Mouse (Mus musculus): ENCODE measurements at regions not wholly inside any gene's neighbourhood (a gene's known extent, or its start where the extent isn't known, plus 50 kb on each side); places are given as distances from the start of the nearest gene placed in this dataset.

DNA sequence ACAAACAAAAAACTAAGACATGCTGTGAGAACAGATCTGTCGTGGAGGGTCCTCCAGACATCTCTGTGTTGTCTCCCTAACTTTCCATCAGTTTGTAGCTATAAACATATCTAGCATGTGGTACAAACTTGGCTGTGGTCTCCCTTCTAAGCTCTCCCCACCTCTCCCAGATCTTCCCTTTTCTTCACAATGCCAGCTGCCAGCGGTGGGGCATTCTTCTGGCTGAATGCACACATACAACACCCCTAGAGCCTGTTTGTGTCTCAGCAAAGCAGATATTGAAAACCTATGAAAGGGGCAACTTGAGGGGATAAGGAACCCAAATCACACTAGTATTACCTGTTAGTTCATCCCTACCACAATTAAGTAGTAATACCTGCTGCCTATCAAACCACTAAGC, 124.1 kb downstream of the Sem1 start:
- Histone ChIP-seq H3K36me3 (replicated peaks) (no peaks in the 10 kb centered on the region), H3K9me3 (no peaks in the 10 kb centered on the region), H3K4me3 (no peak overlapping the region), H3K27me3 (ENCODE audit: poor library complexity, severe bottlenecking) (peaks cover 16% of the 10 kb centered on the region), H3K4me1 (peaks cover 44% of the 10 kb centered on the region), H3K27ac (no peak overlapping the region)
- DNase-seq (ENCODE audit: extremely low spot score, low spot score): no peak
- WGBS: 42% methylated on average over 2 of the region's 2 CpGs

DNA sequence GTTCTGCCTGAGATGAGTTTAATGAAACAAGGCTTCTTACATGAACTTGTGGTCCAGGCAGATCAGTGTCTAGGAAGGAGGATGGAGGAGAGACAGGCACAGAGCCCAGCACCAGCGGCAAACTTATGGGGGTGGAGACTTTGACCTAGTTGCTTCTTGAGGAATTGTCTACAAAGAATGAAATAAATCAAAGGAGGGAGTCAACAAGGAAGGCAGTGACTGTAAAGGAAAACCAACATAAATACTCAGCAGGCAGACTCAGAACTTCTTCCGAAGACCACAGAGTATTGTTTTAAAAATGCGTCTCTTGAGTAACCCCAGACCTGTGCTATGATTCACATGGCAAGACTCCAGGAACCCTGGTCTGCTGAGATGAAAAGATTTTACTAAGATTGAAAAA, 143.6 kb downstream of the Sem1 start:
- 86% methylated on average over 3 of the region's 3 CpGs for WGBS
- Histone ChIP-seq H3K4me1 (no peaks in the 10 kb centered on the region), H3K27me3 (ENCODE audit: poor library complexity, severe bottlenecking) (no peaks in the 10 kb centered on the region), H3K36me3 (replicated peaks) (no peaks in the 10 kb centered on the region), H3K9me3 (peaks cover 9% of the 10 kb centered on the region; the same call in 1 of the 2 replicates), H3K27ac (no peak overlapping the region), H3K4me3 (no peak overlapping the region)
- no peak for DNase-seq (ENCODE audit: extremely low spot score, low spot score)

DNA sequence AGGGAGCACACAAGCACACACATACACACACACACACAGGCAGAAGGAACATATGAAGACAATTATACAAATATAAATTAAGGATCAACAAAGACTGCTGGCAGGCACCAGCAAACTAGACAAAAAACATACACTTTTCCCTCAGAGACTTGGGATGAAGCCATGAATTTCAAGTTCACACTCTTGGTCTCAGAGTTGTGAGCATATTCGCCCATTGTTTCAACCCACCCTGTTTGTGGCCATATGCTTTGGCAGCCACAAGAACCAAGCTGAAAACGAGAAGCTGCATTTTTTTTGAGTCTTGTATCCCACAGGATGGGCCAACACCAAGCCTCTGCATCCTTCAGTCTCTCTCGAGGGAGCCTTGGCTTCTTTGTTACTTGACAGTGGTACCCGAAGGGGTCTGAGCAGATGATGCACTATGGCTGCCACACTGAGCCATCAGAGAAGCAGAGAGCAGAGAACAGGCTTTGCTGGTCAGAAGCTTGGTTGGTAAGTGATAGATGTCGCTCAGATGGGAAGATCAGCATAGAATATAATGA, 144.1 kb downstream of the Sem1 start:
- Histone ChIP-seq H3K27me3 (ENCODE audit: poor library complexity, severe bottlenecking) (no peaks in the 10 kb centered on the region), H3K36me3 (replicated peaks) (no peaks in the 10 kb centered on the region), H3K27ac (no peak overlapping the region), H3K4me3 (no peak overlapping the region), H3K9me3 (peaks cover 7% of the 10 kb centered on the region; the same call in 1 of the 2 replicates), H3K4me1 (no peaks in the 10 kb centered on the region)
- no peak for DNase-seq (ENCODE audit: extremely low spot score, low spot score)
- 81% methylated on average over 5 of the region's 5 CpGs for WGBS

DNA sequence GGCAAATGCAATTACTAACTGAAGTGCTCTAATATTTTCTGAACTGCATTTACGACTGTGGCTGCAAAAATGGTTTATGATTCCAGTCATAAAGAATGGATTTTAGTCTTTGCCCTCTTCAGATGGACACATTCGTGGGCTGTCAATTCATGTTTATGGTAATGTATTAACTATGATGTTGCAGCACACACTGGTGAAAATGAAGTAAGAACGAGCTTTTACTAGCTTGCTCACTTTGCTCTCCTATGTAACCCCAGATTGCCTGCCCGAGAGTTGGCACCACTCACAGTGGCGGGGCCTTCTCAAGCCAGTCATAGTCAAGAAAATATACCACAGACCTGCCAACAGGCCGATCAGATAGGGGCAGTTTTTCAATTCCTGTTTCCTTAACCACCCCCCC, 145.3 kb downstream of the Sem1 start:
- WGBS: 88% methylated on average over 6 of the region's 6 CpGs
- H3K4me1 ChIP-seq: no peaks in the 10 kb centered on the region
- DNase-seq (ENCODE audit: extremely low spot score, low spot score): no peak
- no peak overlapping the region for H3K27ac ChIP-seq
- no peaks in the 10 kb centered on the region for H3K9me3 ChIP-seq
- no peak overlapping the region for H3K4me3 ChIP-seq
- H3K27me3 ChIP-seq (ENCODE audit: poor library complexity, severe bottlenecking): no peaks in the 10 kb centered on the region
- H3K36me3 ChIP-seq (replicated peaks): no peaks in the 10 kb centered on the region

DNA sequence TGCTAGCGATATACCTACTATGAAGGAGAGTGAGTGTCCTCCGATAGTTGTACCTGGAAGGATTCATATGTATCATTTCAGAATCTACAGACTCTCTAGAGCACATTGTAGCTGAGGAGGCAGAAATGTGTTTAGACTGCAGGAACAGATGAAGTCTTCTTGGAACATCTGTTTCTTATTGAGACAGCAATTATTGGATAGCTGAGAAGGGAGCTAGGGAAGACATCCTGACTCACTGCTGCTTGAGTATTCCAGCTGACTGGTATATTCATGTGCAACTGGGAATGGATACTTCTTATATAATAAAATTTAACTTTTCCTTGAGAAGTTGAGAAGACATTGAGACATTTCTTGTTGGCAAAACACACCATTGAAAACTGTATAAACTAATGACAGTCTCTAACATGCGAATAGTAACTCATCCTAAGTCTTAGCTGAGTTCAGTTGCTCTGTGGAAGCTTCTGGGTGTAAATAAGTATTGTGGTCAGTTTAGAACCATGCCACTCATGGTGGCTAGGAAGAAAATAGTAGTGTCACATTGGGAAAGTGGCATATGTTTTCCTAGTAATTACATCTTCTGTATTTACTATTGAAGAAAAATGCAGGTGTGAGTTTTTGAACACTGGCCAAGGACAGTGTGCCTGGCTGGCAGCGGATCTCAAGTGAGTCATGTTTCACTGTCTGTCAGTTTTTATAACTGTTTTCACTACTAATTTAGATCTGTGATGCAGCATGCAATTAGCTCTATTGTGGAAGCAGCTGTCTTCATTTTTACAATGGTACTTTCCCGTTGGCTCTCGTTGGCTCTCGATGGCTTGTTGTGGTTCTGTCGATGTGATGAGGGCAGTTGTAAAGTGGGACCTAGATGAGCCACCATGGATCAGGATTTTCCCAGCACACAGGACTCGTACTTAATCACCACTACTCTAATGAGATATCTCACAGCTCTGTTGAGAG, 163.5 kb downstream of the Sem1 start:
- Histone ChIP-seq H3K36me3 (replicated peaks) (no peaks in the 10 kb centered on the region), H3K4me3 (no peak overlapping the region), H3K27ac (no peak overlapping the region), H3K27me3 (ENCODE audit: poor library complexity, severe bottlenecking) (no peaks in the 10 kb centered on the region), H3K4me1 (no peaks in the 10 kb centered on the region), H3K9me3 (no peaks in the 10 kb centered on the region)
- 87% methylated on average over 9 of the region's 9 CpGs for WGBS
- DNase-seq (ENCODE audit: extremely low spot score, low spot score): no peak

DNA sequence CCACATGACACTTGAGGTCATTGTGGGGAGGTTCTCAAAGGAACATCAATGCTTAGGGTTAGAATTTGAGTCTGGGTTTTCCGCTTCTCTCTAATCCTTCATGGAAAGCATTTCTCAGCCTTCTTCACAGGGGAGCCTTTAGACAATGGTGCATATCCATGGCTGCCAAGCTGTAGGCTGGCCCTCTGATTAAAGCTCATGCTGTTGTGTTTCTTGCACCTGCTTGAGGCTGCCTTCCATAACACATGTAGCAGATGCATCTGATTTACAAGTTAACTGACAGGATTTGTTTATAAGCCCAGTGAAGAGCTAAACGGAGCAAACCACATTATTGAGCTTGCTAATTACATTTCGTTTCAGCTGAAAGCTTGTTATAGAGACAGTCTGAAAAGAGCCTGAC, 180.5 kb downstream of the Sem1 start:
- no peak for DNase-seq (ENCODE audit: extremely low spot score, low spot score)
- Histone ChIP-seq H3K9me3 (no peaks in the 10 kb centered on the region), H3K4me3 (no peak overlapping the region), H3K4me1 (peaks cover 5% of the 10 kb centered on the region; the same call in 1 of the 2 replicates), H3K36me3 (replicated peaks) (no peaks in the 10 kb centered on the region), H3K27me3 (ENCODE audit: poor library complexity, severe bottlenecking) (no peaks in the 10 kb centered on the region), H3K27ac (no peak overlapping the region)
- 42% methylated on average over 3 of the region's 3 CpGs for WGBS

DNA sequence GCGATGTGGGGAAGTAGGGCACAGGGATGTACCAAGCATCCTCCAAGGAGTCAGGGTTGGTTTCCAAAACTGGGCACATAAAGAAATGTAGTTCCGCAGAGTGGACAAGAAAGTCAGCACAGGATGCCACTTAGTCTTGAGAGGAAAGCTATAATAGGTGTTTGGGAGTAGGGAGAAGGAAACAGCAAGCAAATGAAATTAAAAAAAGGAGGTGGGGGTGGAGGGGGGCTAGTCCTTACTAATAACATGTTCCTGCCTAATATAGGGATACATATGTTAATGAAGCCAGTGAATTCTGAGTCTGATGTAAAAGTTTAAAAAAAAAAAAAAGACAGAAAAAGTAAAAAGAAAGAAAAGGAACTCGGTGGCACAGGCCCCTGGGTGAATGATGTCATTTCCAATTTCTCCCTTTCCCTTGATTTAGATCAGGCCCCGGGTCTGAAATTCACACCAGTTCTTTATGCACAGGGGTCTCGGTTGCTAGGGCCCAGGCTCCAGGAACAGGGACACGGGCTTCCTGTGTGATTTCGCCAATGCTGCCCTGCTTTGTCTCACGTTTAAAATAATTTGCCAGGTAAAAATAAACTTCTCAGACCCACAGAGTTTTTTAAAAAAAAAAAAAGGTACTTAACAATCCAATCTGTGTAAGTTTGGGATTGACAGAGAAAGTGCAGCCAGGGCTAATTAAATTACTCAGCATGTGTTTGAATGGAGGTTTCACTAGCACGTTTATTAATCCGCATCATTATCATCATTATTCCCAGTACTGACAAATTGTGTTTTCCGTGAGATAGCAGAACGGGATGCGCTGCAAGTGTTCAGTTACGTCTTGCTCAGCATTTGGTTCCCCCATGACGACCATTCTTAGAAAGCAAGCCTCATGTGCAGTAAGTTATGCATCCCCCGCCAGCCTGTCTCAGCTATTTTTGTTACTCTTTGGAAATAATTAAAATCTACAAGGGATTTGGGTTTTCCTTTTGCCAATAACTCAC, 172.8 kb upstream of the Slc25a13 start:
- 60% methylated on average over 16 of the region's 16 CpGs for WGBS
- Histone ChIP-seq H3K4me3 (no peak overlapping the region), H3K36me3 (replicated peaks) (no peaks in the 10 kb centered on the region), H3K4me1 (peaks cover 19% of the 10 kb centered on the region), H3K27ac (peak overlapping the region; percentile 76; the same call in 1 of the 2 replicates), H3K9me3 (no peaks in the 10 kb centered on the region), H3K27me3 (ENCODE audit: poor library complexity, severe bottlenecking) (no peaks in the 10 kb centered on the region; the same call in 1 of the 2 replicates)
- no peak for DNase-seq (ENCODE audit: extremely low spot score, low spot score)

DNA sequence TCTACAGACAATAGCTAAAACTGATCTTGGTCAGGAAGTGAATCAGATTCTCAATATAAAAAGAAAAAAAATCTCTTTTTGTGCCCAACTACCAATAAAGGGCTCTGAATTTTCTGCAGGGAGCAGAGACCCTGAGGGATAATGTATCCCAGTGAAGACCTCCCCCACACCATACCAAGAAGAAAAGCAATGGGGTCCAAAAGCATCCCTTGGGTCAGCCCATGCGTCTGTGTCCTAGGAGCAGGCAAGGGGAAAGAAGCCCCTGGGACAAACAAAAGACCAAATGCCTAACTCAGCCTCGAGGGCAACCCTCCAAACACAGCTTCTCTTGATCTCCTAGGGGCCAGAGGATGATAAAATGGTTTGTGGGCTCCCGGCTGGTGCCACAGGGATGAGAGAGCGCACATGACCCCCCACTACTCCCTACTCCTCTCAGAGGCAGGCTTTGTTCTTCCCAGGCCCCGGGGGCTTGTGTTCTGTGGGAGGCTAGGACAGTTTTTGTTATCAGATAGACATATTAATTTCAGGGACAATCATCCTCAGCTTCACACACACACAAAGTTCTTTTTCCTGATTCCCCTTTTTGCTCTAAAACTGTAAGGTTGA, 172.0 kb upstream of the Slc25a13 start:
- Histone ChIP-seq H3K4me3 (no peak overlapping the region), H3K27ac (peak overlapping the region; percentile 76), H3K27me3 (ENCODE audit: poor library complexity, severe bottlenecking) (no peaks in the 10 kb centered on the region; the same call in 1 of the 2 replicates), H3K9me3 (no peaks in the 10 kb centered on the region), H3K36me3 (replicated peaks) (no peaks in the 10 kb centered on the region), H3K4me1 (peaks cover 19% of the 10 kb centered on the region)
- DNase-seq (ENCODE audit: extremely low spot score, low spot score): no peak
- 11% methylated on average over 5 of the region's 5 CpGs for WGBS

DNA sequence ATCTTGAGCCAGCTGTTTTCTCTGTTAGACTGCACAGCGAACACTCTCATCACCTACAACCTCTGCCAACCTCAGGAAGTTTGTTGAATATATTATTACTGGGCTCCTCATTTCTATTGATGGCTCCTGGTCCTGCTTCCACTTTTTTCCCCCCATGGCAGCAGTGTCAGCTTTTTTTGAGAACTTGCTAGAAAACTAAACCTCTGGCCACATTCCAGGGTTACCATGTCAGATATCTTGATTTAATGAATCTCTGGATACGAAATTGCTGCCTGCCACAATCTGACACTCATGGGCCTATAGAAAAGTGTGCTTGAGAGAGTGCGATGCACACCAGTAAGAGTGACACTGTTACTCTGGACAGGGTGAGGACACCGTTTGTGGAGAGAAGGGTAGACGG, 170.6 kb upstream of the Slc25a13 start:
- WGBS: 78% methylated on average over 5 of the region's 5 CpGs
- Histone ChIP-seq H3K4me1 (peaks cover 19% of the 10 kb centered on the region), H3K27me3 (ENCODE audit: poor library complexity, severe bottlenecking) (no peaks in the 10 kb centered on the region; the same call in 1 of the 2 replicates), H3K36me3 (replicated peaks) (no peaks in the 10 kb centered on the region), H3K27ac (no peak overlapping the region), H3K9me3 (no peaks in the 10 kb centered on the region), H3K4me3 (no peak overlapping the region)
- no peak for DNase-seq (ENCODE audit: extremely low spot score, low spot score)

DNA sequence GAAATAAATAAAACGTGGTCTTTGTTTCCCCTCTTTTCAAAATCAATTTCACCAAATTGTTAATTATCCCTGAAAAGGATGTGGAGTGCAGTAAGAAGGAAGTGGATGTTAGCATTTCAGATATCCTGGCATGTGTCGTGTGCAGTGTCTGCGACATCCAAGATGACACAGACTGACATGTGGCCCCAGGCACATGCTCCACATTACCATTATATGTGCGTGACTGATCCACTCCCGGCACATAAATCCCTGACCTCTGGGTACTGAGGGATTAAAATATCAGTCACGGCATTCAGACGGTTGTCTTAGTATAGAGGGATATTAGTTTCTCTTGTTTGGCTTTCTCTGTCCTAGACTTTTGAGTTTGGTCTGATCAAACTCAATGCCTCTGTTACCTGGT, 168.0 kb upstream of the Slc25a13 start:
- Histone ChIP-seq H3K36me3 (replicated peaks) (no peaks in the 10 kb centered on the region), H3K27ac (no peak overlapping the region), H3K4me1 (peaks cover 15% of the 10 kb centered on the region), H3K27me3 (ENCODE audit: poor library complexity, severe bottlenecking) (no peaks in the 10 kb centered on the region; the same call in 1 of the 2 replicates), H3K9me3 (no peaks in the 10 kb centered on the region), H3K4me3 (no peak overlapping the region)
- 72% methylated on average over 7 of the region's 7 CpGs for WGBS
- no peak for DNase-seq (ENCODE audit: extremely low spot score, low spot score)

DNA sequence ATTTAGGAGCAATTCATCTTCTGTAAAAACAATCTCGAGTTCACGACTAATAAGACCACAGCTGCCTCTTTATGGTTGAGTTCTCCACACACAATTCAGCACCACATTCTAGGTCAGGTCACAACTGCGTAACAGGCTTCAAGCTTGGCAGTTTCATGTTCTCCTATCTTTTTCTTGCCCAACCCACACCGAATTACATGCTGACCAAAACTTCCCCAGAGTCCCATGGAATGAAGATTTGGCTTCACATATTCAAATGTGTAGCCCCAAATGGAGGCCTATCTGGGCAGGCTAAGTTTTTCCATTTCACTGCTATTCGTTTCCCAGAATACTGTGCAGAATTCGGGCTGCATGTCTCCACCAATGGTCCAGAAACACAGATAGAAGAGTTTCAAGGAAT, 167.5 kb upstream of the Slc25a13 start:
- Histone ChIP-seq H3K36me3 (replicated peaks) (no peaks in the 10 kb centered on the region), H3K4me1 (peaks cover 10% of the 10 kb centered on the region), H3K4me3 (no peak overlapping the region), H3K9me3 (no peaks in the 10 kb centered on the region), H3K27me3 (ENCODE audit: poor library complexity, severe bottlenecking) (no peaks in the 10 kb centered on the region; the same call in 1 of the 2 replicates), H3K27ac (no peak overlapping the region)
- WGBS: 88% methylated on average over 6 of the region's 6 CpGs
- DNase-seq (ENCODE audit: extremely low spot score, low spot score): no peak

DNA sequence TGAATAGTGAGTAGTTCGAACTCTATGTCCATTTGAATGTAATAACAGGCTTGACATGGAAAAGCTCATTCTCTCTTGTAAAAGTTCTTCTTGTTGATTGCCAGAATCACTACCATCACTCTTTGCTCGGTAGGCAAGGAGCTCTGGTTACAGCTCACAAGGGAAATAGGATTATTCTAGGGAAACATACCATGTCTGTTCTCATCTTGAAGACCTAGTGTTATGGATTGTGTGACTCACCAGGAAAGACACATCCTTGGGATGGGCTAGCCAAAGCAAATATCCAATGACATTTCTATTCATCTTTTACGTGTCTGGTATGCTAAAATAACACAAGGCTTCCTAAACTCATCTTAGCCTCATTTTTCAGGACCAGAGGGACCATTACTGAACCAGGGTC, 155.4 kb upstream of the Slc25a13 start:
- no peaks in the 10 kb centered on the region for H3K27me3 ChIP-seq (ENCODE audit: poor library complexity, severe bottlenecking)

More for the DNA sequence above, 155.4 kb upstream of the Slc25a13 start:
- Histone ChIP-seq H3K27ac (no peak overlapping the region), H3K36me3 (replicated peaks) (no peaks in the 10 kb centered on the region), H3K4me3 (no peak overlapping the region), H3K4me1 (peaks cover 8% of the 10 kb centered on the region), H3K9me3 (no peaks in the 10 kb centered on the region)
- 94% methylated on average over 3 of the region's 3 CpGs for WGBS
- DNase-seq (ENCODE audit: extremely low spot score, low spot score): no peak

All from forebrain, embryonic 10.5 days (tissue).